Mouse (Mus musculus) brain, embryonic 18.5 days (tissue): ENCODE results near the gene Fyn.

Experiments used
- DNase-seq: peaks from one replicate; pipeline ENCODE4 v3.0.0-alpha.2; 2012; ENCODE audit warnings: low read depth, low spot score

Fyn gene

DNA sequence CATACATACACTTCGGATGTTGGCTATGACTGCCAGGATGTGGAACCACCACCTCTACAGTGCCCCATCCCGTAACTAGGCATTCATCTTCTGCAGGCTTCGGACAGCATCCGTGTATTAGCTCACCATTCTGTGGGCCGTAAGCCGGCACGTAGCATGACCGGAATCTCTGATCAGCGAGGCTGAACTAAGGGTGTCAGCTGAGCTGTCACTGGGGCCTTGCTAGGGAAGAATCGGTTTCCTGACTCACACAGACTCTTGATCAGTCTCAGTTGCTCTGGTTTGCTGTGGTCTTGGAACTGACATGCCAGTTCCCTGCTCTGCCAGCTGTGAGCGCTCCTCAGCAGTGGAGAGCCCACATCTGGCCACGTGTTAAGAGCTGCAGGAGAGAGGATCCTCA, 137.7 kb downstream of the Fyn start:
- DNase-seq: no peak

DNA sequence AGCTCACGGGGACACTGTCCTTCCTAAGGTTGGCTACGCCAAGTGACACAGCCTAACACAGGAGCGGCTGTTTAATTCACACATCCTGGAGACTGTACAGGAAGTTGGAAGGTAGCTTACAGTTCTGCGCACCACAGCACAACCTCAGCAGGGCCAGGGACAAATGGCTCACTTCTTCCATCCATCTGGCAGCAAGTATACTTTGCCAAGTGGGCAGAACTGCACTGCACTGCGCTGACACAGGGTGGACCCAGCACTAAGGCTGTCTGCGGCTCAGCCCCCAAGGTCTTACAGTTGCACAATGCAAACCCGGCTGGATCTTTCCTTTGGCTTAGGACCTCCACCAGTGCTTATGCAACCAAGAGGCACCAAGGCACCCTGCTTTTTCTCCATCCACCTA, 138.2 kb downstream of the Fyn start:
- no peak for DNase-seq

DNA sequence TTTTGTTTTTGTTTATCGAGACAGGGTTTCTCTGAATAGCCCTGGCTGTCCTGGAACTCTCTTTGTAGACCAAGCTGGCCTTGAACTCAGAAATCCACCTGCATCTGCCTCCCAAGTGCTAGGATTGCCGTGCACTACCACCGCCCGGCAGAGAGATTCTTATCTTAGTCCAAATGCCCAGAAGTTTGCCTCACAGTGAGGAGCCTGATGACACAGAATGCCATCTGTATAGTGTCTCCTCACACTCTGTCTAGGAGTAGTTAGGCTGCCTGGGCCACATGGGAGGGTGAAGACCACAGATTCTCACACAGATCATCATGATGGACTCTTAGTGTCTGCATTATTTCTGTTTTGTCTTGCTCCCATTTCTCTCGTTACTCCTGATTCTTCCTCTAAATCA, 140.1 kb downstream of the Fyn start:
- DNase-seq: no peak

DNA sequence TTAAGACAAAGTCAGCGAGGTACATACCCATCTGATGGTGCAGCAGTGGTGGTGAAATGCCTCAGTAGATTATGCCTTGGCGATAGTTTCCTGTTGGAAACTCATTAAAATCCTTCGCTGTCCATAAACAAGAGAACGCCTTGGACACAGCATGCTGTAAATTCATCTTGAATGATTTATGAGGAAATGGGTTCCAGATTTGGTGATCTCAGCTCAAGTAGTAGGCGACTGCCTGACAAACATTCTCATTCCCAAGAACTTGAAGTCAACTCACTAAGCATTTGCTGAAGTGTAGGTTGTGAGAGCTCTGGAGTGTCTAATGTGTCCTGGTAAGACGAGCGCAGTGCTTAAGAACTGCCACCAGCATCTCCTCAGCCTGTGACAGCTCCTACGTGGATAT, 141.3 kb downstream of the Fyn start:
- DNase-seq: no peak

DNA sequence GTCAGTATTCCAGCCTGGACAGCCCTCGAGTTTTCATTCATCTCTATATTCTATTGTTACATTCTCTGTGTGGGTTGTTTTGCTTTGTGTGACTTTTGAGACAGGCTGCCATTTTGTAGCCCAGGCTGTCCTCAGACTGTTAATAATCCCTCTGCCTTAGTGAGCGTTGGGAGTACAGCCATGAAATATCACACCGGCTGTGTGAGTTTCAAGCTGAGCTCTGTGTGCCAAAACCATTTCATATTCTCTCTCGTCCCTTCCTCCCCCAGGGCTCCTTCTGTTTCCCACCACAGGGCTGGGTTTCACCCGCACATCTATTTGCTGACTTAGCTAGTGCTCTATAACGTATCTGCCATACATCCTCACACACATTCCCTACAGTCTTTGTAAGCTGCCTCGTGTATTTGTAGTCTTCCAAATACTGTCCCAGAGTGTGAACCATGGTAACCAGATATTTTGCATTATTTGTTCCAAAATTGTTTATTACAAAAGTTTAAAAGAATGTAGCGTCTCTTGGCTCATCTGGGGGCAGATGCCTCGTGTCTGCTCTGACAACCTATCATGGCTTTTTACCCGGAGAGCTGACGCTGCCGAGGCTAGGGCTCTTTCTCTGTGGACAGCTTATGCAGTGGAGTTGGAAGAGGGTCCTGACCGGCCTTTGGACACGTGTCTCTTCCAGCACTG, 144.1 kb downstream of the Fyn start:
- no peak for DNase-seq

DNA sequence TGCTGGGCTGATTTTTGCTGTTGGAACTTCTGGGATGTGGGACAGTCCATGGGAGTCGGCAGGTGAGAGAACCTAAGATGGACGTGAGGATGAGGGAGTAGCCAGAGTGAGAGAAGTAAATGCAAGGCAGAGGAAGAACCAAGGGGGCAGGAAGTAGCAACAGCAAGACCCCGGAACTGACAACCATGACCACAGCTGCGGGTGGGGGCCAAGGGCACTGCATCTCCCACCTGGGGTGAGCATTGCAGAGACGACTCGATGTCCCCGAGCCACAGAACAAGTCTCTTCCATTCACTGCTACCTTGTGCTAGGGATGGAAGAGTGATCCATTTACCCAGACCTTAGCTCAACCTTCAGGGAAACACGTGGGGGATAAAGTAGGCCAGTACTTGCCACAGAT, 146.3 kb downstream of the Fyn start:
- no peak for DNase-seq

DNA sequence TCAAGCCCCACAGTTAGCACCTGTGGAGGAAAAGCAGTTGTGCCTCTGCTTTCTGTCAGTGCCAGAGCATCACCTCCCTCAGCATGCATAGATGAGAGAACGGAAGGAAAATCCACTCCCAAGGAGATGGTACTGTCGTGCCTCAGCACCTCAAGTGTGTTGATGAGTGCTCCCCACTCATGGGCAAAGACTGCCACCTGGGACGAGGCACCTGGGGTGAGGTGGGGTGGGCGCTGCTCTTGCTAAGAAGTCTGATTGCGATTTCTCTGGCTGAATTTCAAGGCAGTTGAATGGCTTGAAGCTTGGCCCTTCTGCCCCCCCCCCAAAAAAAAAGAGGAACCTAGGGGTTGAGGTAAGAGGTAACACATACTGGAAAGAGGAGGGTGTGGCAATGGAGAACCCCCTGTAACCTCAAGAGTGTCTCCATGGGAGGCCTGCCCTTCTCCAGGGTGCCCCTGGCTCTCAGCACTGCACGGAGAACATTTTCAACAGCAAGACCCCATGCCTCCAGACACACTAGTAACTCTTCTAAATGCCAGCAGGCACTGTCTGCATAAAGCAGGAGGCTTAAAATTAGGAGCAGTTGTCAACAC, 148.0 kb downstream of the Fyn start:
- no peak for DNase-seq

DNA sequence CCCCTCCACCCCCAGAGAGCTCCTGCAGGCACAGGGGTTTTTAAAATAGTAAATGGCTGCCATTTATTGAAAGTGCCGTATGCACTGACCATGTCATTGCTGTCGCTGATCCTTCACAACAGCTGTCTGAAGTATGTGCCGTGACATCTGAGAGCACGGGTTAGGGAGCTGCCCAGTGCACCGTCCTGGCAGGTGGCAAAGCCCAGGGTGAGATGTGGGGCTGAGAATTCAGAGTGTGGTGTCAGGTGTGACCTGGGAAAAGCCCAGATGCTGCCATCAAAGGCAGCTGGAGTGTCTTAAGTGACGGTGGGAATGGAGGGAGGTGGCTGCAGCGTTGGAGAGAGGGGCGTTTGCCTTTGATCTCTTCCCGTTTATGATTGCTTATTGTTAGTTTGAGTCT, 148.7 kb downstream of the Fyn start:
- no peak for DNase-seq

DNA sequence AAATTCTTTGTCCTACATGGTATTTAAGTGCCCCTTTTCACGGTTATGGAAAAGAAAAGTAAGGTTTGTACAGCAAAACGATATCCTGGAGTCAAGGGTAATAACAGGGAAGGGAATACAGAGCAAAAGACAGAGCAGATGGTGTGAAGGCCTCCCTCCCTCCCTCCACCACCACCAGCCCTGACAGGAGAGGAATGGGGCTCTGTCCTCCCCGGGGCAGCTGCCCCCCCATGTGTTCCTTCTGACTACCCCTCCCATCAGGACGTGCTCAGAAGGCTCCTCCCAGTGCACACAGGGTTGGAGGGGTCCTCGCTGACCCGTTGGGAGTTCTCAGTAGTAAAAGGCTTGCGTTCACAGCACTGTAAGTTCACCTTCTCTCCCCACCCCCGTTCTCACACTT, 149.6 kb downstream of the Fyn start:
- no peak for DNase-seq

DNA sequence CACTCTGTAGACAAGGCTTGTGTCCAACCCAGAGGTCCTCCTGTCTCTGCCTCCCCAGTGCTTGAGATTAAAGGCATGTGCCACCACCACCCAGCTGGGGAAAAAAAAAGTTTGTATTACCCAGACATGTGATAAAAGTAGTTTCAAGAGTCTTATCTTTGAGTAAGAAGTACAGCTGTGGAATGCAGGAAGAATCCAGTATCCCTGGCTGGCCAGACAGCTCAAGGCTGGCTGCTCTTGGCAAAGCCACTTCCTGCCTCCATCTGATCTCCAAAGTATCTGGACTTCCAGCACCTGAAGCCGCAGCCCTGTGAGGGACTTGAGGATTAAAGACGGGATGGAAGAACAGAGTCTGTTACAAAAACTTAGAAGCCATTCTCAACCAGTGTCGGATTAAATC, 150.2 kb downstream of the Fyn start:
- no peak for DNase-seq

DNA sequence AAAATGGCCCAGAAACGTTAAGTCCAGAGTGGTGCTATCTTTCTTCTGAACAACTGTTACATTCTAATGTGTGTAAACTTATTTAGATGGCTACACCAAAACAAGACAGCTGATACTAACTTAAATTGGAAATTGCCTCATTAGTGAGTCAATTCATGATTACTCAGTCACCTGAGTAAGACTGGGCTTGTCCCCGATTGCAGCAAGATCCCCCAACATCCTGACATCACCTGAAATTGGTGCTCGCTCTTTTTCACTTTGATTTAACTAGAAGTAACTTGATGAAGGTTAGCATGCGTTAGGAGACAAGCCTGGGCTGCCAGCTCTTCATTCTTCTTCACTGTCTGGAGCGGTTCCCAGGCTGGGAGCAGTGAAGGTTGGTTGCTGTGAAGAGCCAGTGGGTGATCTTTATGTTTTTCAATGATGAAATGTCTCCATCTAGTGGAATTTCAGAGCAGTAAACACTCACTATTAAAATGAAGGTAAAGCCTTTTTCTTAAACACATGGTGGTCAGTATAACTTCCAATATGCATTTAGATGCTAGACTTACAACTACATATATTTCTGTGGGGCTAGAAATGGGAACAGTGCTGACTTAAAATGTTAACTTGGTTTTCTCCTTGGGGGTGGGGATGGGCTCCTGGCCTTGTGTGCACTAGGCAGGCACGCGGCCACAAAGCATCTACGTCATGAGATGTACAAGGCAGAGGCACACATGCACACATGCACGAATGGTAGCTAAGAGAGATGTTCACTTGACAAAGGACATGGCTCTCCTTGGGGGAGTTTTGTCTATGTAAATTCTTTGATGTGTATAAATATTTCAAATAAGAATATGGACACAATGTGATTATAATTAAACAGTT, 151.7 kb downstream of the Fyn start:
- DNase-seq: no peak

DNA sequence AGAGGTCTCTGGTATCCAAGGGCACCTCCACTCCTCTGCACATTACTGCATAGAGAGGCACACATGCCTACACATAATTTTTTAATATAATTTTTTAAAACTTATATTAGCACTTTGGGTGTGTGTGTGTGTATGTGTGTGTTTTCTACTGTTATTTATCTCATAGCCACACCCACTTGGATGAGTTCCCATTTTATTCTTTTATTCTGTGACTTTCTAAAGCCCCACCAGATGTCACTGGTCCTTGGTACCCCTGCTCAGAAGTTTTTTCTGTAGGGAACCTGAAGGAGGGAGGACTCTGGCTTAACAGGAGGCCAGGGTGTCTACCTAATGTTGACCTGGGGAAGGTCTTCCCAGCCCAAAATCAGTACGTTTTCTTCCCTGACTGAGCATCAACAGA, 152.7 kb downstream of the Fyn start:
- DNase-seq: no peak

DNA sequence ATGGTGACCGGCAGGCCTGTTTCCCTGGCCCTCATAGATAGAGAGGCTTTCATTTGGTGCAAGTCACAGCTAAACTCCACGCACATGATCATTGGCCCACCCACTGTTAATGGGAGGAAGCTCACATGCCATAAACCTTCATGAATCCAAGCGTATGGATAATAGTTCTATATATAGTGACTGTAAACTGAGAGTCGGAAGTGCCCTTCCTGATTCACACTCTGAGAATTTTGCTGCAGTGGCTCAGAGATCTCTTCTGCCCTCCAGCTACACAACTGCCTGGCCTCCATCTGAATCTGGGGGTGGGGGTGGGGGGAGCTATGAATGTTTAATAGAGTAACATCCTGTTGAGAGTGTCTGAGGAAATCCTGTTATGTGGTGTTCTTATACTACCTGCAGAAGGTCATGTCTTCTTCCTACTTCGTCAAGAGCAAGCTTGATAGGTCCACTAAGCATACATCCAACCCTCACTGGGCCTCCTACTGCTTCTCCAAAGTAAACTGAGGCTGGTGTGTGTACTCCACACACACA, 153.3 kb downstream of the Fyn start:
- DNase-seq: no peak

DNA sequence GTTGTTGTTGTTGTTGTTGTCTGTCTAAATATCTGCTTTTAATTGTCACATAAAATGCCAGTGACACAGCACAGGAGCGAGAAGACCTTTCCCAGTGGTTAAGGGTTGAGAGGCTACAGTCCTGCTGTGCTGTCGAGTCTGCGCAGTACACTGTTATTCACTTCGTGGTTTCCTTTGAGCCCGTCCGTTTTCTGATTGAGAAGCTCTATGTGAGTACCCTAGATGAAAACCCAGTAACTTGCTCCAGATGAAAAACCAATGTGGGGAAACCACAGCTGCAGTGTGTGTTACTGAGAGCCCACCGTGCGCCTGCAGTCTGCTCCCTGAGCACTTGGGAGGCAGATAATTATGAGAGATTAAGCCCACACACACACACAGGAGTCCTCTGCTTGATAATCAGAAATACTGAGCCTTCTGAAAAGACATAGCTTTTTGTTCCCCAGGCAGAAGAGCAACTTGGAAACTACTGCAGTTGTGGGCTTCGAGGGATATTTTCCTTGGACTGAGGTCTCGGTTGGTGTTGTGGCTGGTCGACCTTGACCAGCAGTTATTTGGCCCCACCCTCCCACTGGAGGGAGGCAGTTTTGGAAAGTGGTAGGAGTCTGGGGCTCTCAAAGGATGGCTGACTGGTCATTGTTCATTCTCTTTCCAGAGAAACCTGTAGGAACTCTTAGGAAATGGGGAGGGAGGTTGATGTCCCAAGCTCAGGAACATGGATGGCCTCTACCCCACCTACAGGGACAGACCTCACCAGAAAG, 154.4 kb downstream of the Fyn start:
- no peak for DNase-seq

DNA sequence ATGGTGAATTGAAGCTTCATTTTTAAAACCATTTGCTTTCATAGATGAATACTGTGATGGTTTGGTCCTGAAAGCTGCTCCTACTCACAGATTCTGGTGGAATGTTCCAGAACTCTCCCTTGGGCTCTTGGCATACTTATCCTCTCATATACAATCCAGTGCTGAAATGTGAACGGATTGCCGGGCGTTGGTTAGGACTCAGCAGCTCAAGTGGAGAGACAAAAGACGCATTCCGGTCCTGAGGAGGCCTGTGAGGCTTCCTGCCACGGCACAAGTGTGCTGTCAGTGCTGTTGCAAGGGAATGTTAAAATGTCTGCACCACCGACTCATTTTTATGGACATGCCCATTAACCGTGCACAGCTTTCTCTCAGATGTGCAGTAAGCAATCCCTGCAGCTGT, 155.7 kb downstream of the Fyn start:
- DNase-seq: no peak

DNA sequence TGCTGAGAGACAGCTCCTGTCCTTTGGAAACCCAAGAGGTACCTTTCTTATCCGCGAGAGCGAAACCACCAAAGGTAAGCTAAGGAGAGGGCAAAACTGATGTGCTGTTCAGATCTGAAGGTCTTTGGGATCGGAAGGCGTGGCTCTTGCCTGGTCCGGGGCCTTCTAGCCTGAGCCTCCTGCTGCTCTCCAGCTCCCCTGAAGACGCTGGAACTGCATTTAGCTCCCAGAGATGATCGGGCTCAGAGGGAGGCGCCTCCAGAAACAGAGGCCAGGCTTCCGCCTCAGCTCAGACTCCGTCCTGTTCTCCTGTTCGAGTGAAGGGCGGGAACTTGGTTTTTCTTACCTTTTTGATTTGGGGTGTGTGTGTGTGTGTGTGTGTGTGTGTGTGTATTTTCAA, 156.8 kb downstream of the Fyn start:
- no peak for DNase-seq

DNA sequence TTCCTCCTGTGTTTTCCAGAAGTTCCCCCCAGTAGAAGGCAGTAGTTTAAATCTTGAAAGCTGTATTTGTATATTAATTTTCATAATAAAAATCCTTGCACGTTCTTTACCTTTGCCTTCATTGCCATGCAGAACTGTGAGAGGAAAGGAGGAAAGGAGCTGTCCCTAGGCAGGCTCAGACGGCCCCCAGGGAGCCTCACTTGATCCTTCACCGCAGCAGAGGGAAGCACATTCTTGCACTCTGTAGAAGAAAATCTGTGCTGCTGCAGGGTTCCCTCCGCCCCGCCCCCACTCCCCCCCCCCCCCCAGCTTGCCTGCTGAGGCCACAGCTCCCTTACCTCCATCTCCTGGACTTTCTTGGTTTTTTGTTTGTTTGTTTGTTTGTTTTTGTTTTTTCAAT, 158.5 kb downstream of the Fyn start:
- no peak for DNase-seq

DNA sequence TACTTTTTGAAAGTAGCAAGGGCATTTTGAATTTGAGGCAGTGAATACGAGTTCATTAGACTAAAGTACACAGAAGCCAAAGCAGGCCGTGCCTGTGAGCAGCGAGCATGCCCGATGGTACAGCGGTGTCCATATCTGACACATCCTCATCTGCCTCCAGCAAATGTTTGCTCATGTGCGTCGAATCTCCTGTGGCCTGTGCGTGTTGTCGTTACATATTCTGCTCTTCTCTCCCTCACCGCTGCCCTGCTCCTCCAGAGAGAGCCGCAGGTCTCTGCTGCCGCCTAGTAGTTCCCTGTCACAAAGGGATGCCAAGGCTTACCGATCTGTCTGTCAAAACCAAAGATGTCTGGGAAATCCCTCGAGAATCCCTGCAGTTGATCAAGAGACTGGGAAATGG, 160.5 kb downstream of the Fyn start:
- no peak for DNase-seq

DNA sequence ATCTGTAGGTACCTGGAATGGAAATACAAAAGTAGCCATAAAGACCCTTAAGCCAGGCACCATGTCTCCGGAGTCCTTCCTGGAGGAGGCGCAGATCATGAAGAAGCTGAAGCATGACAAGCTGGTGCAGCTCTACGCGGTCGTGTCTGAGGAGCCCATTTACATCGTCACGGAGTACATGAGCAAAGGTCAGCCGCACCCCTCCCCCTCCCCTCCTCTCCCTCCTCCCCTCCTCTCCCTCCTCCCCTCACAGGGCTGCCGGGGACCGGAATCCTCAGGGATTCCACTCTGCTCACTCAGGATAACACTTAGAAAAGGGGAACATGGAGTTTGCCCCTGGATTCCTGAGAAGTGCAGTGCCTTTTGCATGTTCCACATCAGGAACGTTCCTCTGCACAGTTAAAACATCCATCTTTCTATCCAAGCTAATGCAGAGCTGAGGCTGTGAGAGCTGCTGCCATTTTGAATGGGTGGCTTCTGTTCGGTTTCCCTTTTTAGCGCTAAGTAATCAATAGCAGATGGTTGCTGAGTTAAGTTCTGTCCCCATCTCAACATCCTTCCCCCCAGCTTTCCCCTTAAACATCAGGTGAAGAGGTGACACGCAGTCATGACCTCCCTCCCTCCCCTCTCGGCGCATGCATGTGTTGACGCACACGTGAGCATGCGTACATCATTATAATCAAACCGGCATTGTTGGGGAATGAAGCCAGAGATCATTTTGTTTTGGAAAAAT, 163.5 kb downstream of the Fyn start:
- no peak for DNase-seq

DNA sequence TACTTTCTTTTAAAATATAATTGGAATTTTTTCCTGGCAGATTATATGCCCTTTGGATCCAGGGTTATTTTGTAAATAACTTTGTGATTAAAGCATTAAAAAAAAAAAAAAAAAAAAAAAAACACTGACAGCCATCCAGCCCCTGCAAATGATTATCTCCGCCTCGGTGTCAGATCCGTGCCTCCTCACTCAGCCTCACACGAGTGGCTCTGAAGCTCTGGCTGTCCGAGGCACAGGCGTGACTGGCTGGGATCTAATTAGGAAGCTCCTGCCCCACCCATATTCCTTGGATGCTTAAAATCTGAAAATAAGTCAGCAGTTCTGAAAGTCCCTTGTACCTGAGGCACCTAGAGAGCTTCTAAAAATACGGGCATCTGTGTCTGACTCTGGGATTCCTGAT, 164.2 kb downstream of the Fyn start:
- DNase-seq: no peak

DNA sequence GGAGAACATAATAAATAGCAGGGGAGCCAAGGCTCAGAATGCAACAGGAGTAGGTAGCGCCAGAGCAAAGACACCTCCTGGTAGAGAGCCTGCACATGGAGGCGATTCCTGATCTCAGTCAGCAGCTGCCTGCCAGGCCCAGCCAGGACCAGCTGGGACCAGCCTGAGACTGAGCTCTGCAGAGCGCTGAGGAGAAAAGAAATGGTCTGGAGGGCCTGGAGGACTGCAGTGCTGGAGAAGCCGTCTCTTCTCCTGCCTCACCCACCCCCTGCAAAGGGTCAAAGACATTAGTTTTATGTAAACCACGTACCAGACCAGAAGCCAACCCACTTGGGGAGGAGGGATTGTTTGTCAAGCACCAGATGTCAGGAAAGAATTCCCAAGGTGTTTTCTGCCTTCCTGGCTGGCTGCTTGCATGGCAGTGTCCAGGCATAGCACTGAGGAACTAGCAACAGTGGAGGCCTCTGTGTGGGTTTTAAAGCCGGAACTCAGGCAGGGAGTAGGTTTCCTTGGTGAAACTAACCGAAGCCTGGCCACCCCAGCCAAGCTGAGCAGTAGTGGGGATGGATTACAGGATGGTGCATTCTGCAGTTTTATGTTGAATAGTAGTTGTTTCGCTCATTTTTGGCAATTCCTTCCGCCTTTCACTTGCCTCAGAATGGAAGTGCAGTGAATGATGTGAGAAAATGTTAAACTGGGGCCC, 165.8 kb downstream of the Fyn start:
- DNase-seq: no peak
